10 mouse cellular contexts compared by ENCODE assay signal in the genomic region with DNA sequence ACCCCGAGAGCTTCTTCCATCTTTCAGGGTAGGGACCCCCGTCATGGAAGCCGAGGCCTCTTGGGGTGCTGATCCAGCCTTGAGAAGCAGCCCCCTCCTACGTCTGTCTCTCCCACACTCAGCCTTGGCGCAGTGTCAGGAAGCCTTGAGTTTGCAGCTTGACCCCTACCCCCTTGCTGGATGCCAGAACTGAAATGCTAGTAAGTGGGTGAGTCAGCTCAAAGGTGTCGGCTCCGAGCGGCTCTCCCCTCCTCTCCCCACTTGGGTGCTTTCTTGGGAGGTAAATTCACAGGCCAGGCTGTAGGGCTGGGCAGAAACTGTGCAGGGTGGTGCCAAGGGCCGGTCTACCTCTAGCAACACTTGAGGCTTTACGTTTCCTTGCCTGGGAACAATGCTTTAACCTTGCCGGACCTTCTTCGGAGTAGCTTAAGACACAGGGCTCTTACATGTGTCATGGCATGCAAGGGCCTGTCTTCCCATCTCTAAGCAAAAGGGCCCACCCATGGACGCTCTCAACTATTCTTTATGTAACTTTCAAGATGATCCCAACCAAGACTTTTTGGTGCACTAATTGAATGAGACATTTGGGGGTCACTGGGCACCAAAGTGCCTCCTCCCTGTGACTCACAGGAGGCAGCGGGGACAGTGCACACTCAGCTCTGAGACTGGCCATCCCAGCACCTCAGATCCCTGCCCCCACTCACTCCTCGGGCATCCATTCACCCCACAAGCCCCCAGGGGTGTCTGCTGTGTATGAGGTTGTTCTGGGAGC. TPM values are rescaled to one million over a fixed set of nuclear protein-coding genes. Genes with fewer than 3 reads are reported as not detected.
DNase-seq lines count a peak whose midpoint lies in the region; ATAC-seq lines count a peak whose summit lies in the region.
"Had no signal": no experiment of that assay in that cellular context is flagged by ENCODE, and none has a peak within 500 bp of the region (broad histone marks: within the 10 kb centered on the region; RNA-seq: fewer than 3 reads in every experiment).

No protein-coding gene starts in this region.

- no peak for ATAC-seq in CD4-positive, CD25-positive, alpha-beta regulatory T cell, adult 4 months
- ATAC-seq: midbrain, embryonic 13.5 days had no signal

- peak; percentile 13 for DNase-seq in cerebellum, adult 11 months
- DNase-seq in cerebellum, postnatal 14 days, result no peak
- peak; percentile 50 for DNase-seq in kidney, postnatal 10 days
- DNase-seq in kidney, adult 9 months, result no peak
- peak; percentile 45 for DNase-seq in adrenal gland, postnatal 25 days
- peak; percentile 80 for DNase-seq in lung, postnatal 36 days
- DNase-seq in frontal cortex, adult 2 months (ENCODE audit: extremely low spot score in 1 of 2, low spot score in 1 of 2), result no peak
- DNase-seq: kidney, postnatal 25 days had no signal

RNA-seq across cellular contexts. Expression of a gene that starts 22.5 kb away (rescaled TPM):
- 24.3 TPM in 2 replicates for total RNA-seq in adrenal gland, postnatal 25 days (2021)
- under 1 TPM in 1 of 2 experiments, not detected in 1; 0.03 TPM for polyA plus RNA-seq in CD4-positive, CD25-positive, alpha-beta regulatory T cell, adult 4 months (2017; shearing (Covaris generic))
- polyA plus RNA-seq in frontal cortex, adult 2 months (2012; rRNA removed), result 161 and 168 TPM in 2 replicates

RNA-seq across cellular contexts. Expression of a gene that starts 31.0 kb away (rescaled TPM):
- total RNA-seq in adrenal gland, postnatal 25 days (2021), result 6.2 and 7.7 TPM in 2 replicates
- polyA plus RNA-seq in CD4-positive, CD25-positive, alpha-beta regulatory T cell, adult 4 months (2017; shearing (Covaris generic)), result 10 to 100 TPM; 27.9 to 41.0 TPM
- 5.7 and 6.8 TPM in 2 replicates for polyA plus RNA-seq in frontal cortex, adult 2 months (2012; rRNA removed)

RNA-seq across cellular contexts. Expression of a gene that starts 48.0 kb away (rescaled TPM):
- total RNA-seq in adrenal gland, postnatal 25 days (2021), result 40.6 and 42.1 TPM in 2 replicates
- polyA plus RNA-seq in CD4-positive, CD25-positive, alpha-beta regulatory T cell, adult 4 months (2017; shearing (Covaris generic)), result 1 to 10 TPM; 1.2 to 2.3 TPM
- polyA plus RNA-seq in frontal cortex, adult 2 months (2012; rRNA removed), result 14.4 and 14.6 TPM in 2 replicates

Comparison
In these comparisons a context has a peak if more than half of its experiments do, and no peak if none do; other contexts are left out.
1. DNase-seq: peak in cerebellum, adult 11 months (single experiment), kidney, postnatal 10 days (single experiment), adrenal gland, postnatal 25 days (single experiment) and lung, postnatal 36 days (single experiment); none in cerebellum, postnatal 14 days (0 of 2), kidney, adult 9 months (single experiment) and frontal cortex, adult 2 months (0 of 2).
2. RNA of a gene that starts 22.5 kb away (polyA plus RNA-seq): 161 to 168 TPM in frontal cortex, adult 2 months; 0.03 TPM in CD4-positive, CD25-positive, alpha-beta regulatory T cell, adult 4 months; every median in the first group is over 100 times any median in the second.